ENCODE assay signal across 7 mouse cellular contexts in the genomic region with DNA sequence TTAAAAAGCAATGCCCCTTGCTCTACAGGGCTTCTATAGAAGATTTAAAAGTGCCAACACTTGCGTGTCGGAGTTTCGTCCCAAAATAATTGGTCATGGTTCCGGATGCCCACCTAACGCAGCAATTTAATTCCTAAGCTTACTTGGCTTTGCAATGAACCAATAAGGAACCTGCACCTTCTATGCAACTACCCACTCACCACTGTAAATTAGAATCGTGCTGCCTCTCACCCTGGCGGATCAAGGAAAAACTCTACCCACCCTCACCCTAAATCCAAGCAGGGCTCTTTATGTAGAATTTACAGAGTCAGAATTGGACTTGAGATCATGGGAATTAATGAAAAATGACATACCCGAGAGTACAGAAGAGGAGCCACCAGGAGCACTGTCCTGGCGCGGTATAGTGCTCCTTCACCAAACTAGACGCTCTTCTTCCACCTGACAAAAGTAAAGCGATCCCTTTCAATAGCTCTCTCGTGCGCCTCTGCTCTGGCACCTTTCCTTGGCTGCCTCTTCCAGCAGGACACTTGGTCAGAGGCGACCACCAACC. TPM values are rescaled to one million over a fixed set of nuclear protein-coding genes. Genes with fewer than 3 reads are reported as not detected.
A peak's percentile ranks its signal among the peaks of the same experiment; 100 is the strongest.
DNase-seq lines count a peak whose midpoint lies in the region; ATAC-seq and TF ChIP-seq lines count a peak whose summit lies in the region.

No protein-coding gene starts in this region.

- H3K27me3 ChIP-seq in spleen, adult 2 months (ENCODE audit: control insufficient read depth, insufficient read depth, low read length): no peaks in the 10 kb centered on the region
- H3K27me3 ChIP-seq in limb, embryonic 11.5 days (ENCODE audit: control insufficient read depth, insufficient read depth, low read length): no peaks in the 10 kb centered on the region
- H3K27me3 ChIP-seq in neural tube, embryonic 15.5 days (replicated peaks): no peaks in the 10 kb centered on the region

- H3K4me3 ChIP-seq in spleen, adult 2 months (ENCODE audit: extremely low read depth, insufficient read depth, insufficient read length): peak overlapping the region; percentile 89
- H3K4me3 ChIP-seq in limb, embryonic 11.5 days (ENCODE audit: low read depth, low read length): peak overlapping the region; percentile 49
- peak overlapping the region; percentile 93 for H3K4me3 ChIP-seq in neural tube, embryonic 15.5 days (replicated peaks)

- H3K9me3 ChIP-seq in limb, embryonic 11.5 days (ENCODE audit: control insufficient read depth, low read length): no peaks in the 10 kb centered on the region
- no peaks in the 10 kb centered on the region for H3K9me3 ChIP-seq in neural tube, embryonic 15.5 days (replicated peaks)

- no peak for TF ChIP-seq CTCF in spleen, adult 2 months (IDR thresholded peaks at IDR 0.05; ENCODE audit: extremely low read depth, insufficient read depth, insufficient read length, insufficient replicate concordance)

- no peaks in the 10 kb centered on the region for H3K4me1 ChIP-seq in spleen, adult 2 months (ENCODE audit: control insufficient read depth, insufficient read depth, insufficient read length)
- H3K4me1 ChIP-seq in limb, embryonic 11.5 days (ENCODE audit: control insufficient read depth, insufficient read depth, low read length): 0 out of 2 replicates have a peak, but pooled peaks cover 2% of the 10 kb centered on the region
- peaks cover 34% of the 10 kb centered on the region for H3K4me1 ChIP-seq in neural tube, embryonic 15.5 days

- peak overlapping the region; percentile 68 for H3K9ac ChIP-seq in limb, embryonic 11.5 days (ENCODE audit: low read length)
- peak overlapping the region; percentile 74 for H3K9ac ChIP-seq in neural tube, embryonic 15.5 days (replicated peaks)

- H3K27ac ChIP-seq in spleen, adult 2 months (ENCODE audit: insufficient read depth, low read length): peak overlapping the region; percentile 85
- H3K27ac ChIP-seq in limb, embryonic 11.5 days (replicated peaks; ENCODE audit: low read depth, low read length): no peak overlapping the region
- H3K27ac ChIP-seq in neural tube, embryonic 15.5 days (replicated peaks): peak overlapping the region; percentile 96

- WGBS in spleen, adult 2 months: 2% methylated on average over 15 of the region's 15 CpGs
- WGBS in limb, embryonic 11.5 days: 4% methylated on average over 15 of the region's 15 CpGs
- 5% methylated on average over 15 of the region's 15 CpGs for WGBS in neural tube, embryonic 15.5 days

- DNase-seq in spleen, adult 2 months (ENCODE audit: low read depth in 1 of 2, low spot score in 2 of 2): no peak
- DNase-seq in spleen, postnatal 14 days (ENCODE audit: low spot score in 2 of 2): no peak
- peak; percentile 7 for DNase-seq in fat pad, adult 2 months (ENCODE audit: extremely low read depth, low read depth, low spot score)
- DNase-seq in limb, embryonic 11.5 days (ENCODE audit: low spot score): no peak
- no peak for DNase-seq in spleen, postnatal 36 days (ENCODE audit: low spot score in 2 of 2)
- no peak for DNase-seq in cerebellum, adult 18-20 months

- ATAC-seq in limb, embryonic 11.5 days (ENCODE audit: insufficient number of reproducible peaks, low FRiP score, low TSS enrichment, low read depth): no peak; the same call in 1 of the 2 replicates
- ATAC-seq in neural tube, embryonic 15.5 days (ENCODE audit: low FRiP score): peak; percentile 79

- peaks cover 3% of the 10 kb centered on the region; the same call in 1 of the 2 replicates for H3K36me3 ChIP-seq in spleen, adult 2 months (ENCODE audit: control insufficient read depth, insufficient read depth, low read length)
- H3K36me3 ChIP-seq in limb, embryonic 11.5 days (ENCODE audit: control insufficient read depth, insufficient read depth, low read length): peaks cover 2% of the 10 kb centered on the region; the same call in 1 of the 2 replicates
- H3K36me3 ChIP-seq in neural tube, embryonic 15.5 days: peaks cover 28% of the 10 kb centered on the region

- peak overlapping the region; percentile 39 for H3K4me2 ChIP-seq in limb, embryonic 11.5 days (ENCODE audit: low read depth, severe bottlenecking)
- peak overlapping the region; percentile 72 for H3K4me2 ChIP-seq in neural tube, embryonic 15.5 days

- TF ChIP-seq POLR2A in spleen, adult 2 months (IDR thresholded peaks at IDR 0.05; ENCODE audit: low read depth, low read length): no peak

RNA-seq across cellular contexts. Expression of gene Ecd, which starts 0.4 kb away (rescaled TPM):
- 13.2 and 14.2 TPM in 2 replicates for polyA plus RNA-seq in spleen, adult 2 months (2012; rRNA removed)
- polyA plus RNA-seq in limb, embryonic 11.5 days (2014; fragmentation: Nextera tagmentation; extraction: Ambion mirVana): 74.0 and 74.4 TPM in 2 replicates
- polyA plus RNA-seq in neural tube, embryonic 15.5 days (2015; fragmentation: Nextera tagmentation; extraction: Ambion mirVana): 48.4 and 51.3 TPM in 2 replicates

RNA-seq across cellular contexts. Expression of gene Fam149b, which starts 0.4 kb away (rescaled TPM):
- 12.6 and 15.4 TPM in 2 replicates for polyA plus RNA-seq in spleen, adult 2 months (2012; rRNA removed)
- 50.4 and 56.9 TPM in 2 replicates for polyA plus RNA-seq in limb, embryonic 11.5 days (2014; fragmentation: Nextera tagmentation; extraction: Ambion mirVana)
- 40.8 and 41.2 TPM in 2 replicates for polyA plus RNA-seq in neural tube, embryonic 15.5 days (2015; fragmentation: Nextera tagmentation; extraction: Ambion mirVana)

RNA-seq across cellular contexts. Expression of gene Dnajc9, which starts 41.2 kb away (rescaled TPM):
- 50.8 and 85.7 TPM in 2 replicates for polyA plus RNA-seq in spleen, adult 2 months (2012; rRNA removed)
- 261 and 262 TPM in 2 replicates for polyA plus RNA-seq in limb, embryonic 11.5 days (2014; fragmentation: Nextera tagmentation; extraction: Ambion mirVana)
- 115 and 145 TPM in 2 replicates for polyA plus RNA-seq in neural tube, embryonic 15.5 days (2015; fragmentation: Nextera tagmentation; extraction: Ambion mirVana)

RNA-seq across cellular contexts. Expression of gene Mrps16, which starts 45.9 kb away (rescaled TPM):
- 27.6 and 39.6 TPM in 2 replicates for polyA plus RNA-seq in spleen, adult 2 months (2012; rRNA removed)
- polyA plus RNA-seq in limb, embryonic 11.5 days (2014; fragmentation: Nextera tagmentation; extraction: Ambion mirVana): 82.0 and 86.3 TPM in 2 replicates
- polyA plus RNA-seq in neural tube, embryonic 15.5 days (2015; fragmentation: Nextera tagmentation; extraction: Ambion mirVana): 72.5 and 81.9 TPM in 2 replicates

RNA-seq across cellular contexts. Expression of gene Nudt13, which starts 53.0 kb away (rescaled TPM):
- 7.2 and 7.8 TPM in 2 replicates for polyA plus RNA-seq in spleen, adult 2 months (2012; rRNA removed)
- polyA plus RNA-seq in limb, embryonic 11.5 days (2014; fragmentation: Nextera tagmentation; extraction: Ambion mirVana): 9.9 and 13.8 TPM in 2 replicates
- 14.0 and 18.0 TPM in 2 replicates for polyA plus RNA-seq in neural tube, embryonic 15.5 days (2015; fragmentation: Nextera tagmentation; extraction: Ambion mirVana)
